Mouse (Mus musculus) thymus, adult 2 months (tissue): ENCODE results near the gene Slc22a14. TPM values are rescaled to one million over a fixed set of nuclear protein-coding genes. Genes with fewer than 3 reads are reported as not detected.
"Not testable (repeated sequence)": the region's sequence is repeated elsewhere in the genome, so short reads cannot be mapped to it uniquely, and the experiment has no call there.

Experiments
- DNase-seq: peaks from one replicate; pipeline ENCODE4 v3.0.0; 2021
- H3K27ac ChIP-seq: fragments of 200-500 bp; 2 replicates; pipeline ENCODE4 v1.5.1; 2012; ENCODE audit warnings: low read length, control low read depth; ENCODE audit not compliant: control insufficient read depth, insufficient read depth
- H3K27me3 ChIP-seq: fragments of 200-500 bp; 2 replicates; pipeline ENCODE4 v1.6.1; 2012; ENCODE audit warnings: mild to moderate bottlenecking, low read length, moderate library complexity, mixed read lengths; ENCODE audit not compliant: control insufficient read depth, insufficient read depth
- H3K36me3 ChIP-seq: fragments of 200-500 bp; 2 replicates; pipeline ENCODE4 v1.6.1; 2012; ENCODE audit warnings: mild to moderate bottlenecking, low read length, moderate library complexity; ENCODE audit not compliant: control insufficient read depth, insufficient read depth
- H3K4me1 ChIP-seq: fragments of 200-500 bp; replicated peaks from 2 replicates; pipeline ENCODE4 v1.6.1; 2012; ENCODE audit warnings: low read length; ENCODE audit not compliant: control insufficient read depth, insufficient read depth
- H3K4me3 ChIP-seq: fragments of 200-500 bp; 2 replicates; pipeline ENCODE4 v1.5.1; 2012; ENCODE audit warnings: mild to moderate bottlenecking, low read length, control low read depth, moderate library complexity; ENCODE audit not compliant: control insufficient read depth, insufficient read depth
- CTCF ChIP-seq: fragments of 200-500 bp; IDR thresholded peaks from 2 replicates; pipeline ENCODE4 v1.5.1; 2012; ENCODE audit warnings: mild to moderate bottlenecking, control low read depth, low read length, moderate library complexity, borderline replicate concordance; ENCODE audit not compliant: control insufficient read depth, poor library complexity, insufficient read depth; ENCODE audit errors: extremely low read depth
- POLR2A ChIP-seq: fragments of 200-500 bp; IDR thresholded peaks from 2 replicates; pipeline ENCODE4 v1.6.1; 2012; ENCODE audit warnings: mild to moderate bottlenecking, low read length, control low read depth, moderate library complexity; ENCODE audit not compliant: control insufficient read depth, poor library complexity, insufficient read depth; ENCODE audit errors: extremely low read depth
- WGBS: fragments of 180-500 bp; shearing (Covaris S2); methylation state at CpG from one replicate; pipeline ENCODE4 v1.1.7; 2018; 5-methylcytosine and 5-hydroxymethylcytosine counted together
- polyA plus RNA-seq: library from polyadenylated mRNA; depleted of rRNA; stranded (reverse); fragments of >200 nt; gene quantifications from 2 replicates; pipeline ENCODE4 v1.2.3, GENCODE M21; 2012

The Slc22a14 gene
- polyA plus RNA-seq, 1 experiment: 0.16 TPM

GRCm38 (mm10) chr9:119276321-119276720 is 89.0 kb downstream of the Slc22a14 start:
- Histone ChIP-seq H3K27me3 (no peaks in the 10 kb centered on the region), H3K36me3 (peaks cover 7% of the 10 kb centered on the region; the same call in 1 of the 2 replicates), H3K4me3 (no peak overlapping the region), H3K27ac (no peak overlapping the region), H3K4me1 (no peaks in the 10 kb centered on the region)
- DNase-seq: no peak
- 88% methylated on average over 7 of the region's 7 CpGs for WGBS
- no peak for TF ChIP-seq POLR2A
- no peak for TF ChIP-seq CTCF

GRCm38 (mm10) chr9:119274814-119275213 is 90.5 kb downstream of the Slc22a14 start:
- not testable (repeated sequence) for H3K4me3 ChIP-seq, H3K27ac ChIP-seq, DNase-seq, H3K27me3 ChIP-seq, H3K36me3 ChIP-seq, H3K4me1 ChIP-seq
- 92% methylated on average over 5 of the region's 5 CpGs for WGBS

- Histone ChIP-seq H3K27ac (no peak overlapping the region), H3K36me3 (peaks cover 16% of the 10 kb centered on the region), H3K27me3 (no peaks in the 10 kb centered on the region), H3K4me3 (no peak overlapping the region), H3K4me1 (no peaks in the 10 kb centered on the region)
- 99% methylated on average over 4 of the region's 4 CpGs for WGBS
- no peak for DNase-seq
- no peak for TF ChIP-seq CTCF
- no peak for TF ChIP-seq POLR2A
Observed at GRCm38 (mm10) chr9:119271496-119271895, 93.9 kb downstream of the Slc22a14 start.

- Histone ChIP-seq H3K36me3 (peaks cover 28% of the 10 kb centered on the region), H3K4me1 (no peaks in the 10 kb centered on the region), H3K27me3 (no peaks in the 10 kb centered on the region), H3K4me3 (no peak overlapping the region), H3K27ac (no peak overlapping the region)
- TF ChIP-seq POLR2A (no peak), CTCF (no peak)
- no peak for DNase-seq
- WGBS: 97% methylated on average over 11 of the region's 11 CpGs
Observed at GRCm38 (mm10) chr9:119268588-119269145, 96.7 kb downstream of the Slc22a14 start.

- Histone ChIP-seq H3K27ac (no peak overlapping the region), H3K4me3 (no peak overlapping the region), H3K36me3 (peaks cover 28% of the 10 kb centered on the region), H3K4me1 (no peaks in the 10 kb centered on the region), H3K27me3 (no peaks in the 10 kb centered on the region)
- DNase-seq: no peak
- WGBS: 93% methylated on average over 6 of the region's 6 CpGs
- TF ChIP-seq POLR2A: no peak
- no peak for TF ChIP-seq CTCF
Observed at GRCm38 (mm10) chr9:119268120-119268519, 97.2 kb downstream of the Slc22a14 start.

- H3K27me3 ChIP-seq: not testable (repeated sequence)
Observed at GRCm38 (mm10) chr9:119266121-119266395, 99.3 kb downstream of the Slc22a14 start.

GRCm38 (mm10) chr9:119265373-119266120 is 99.8 kb downstream of the Slc22a14 start:
- H3K4me1 ChIP-seq, H3K27me3 ChIP-seq, H3K4me3 ChIP-seq, DNase-seq, H3K27ac ChIP-seq: not testable (repeated sequence)
- H3K36me3 ChIP-seq: peaks cover 30% of the 10 kb centered on the region
- 94% methylated on average over 1 of the region's 1 CpGs for WGBS

More at GRCm38 (mm10) chr9:119266121-119266395, 99.3 kb downstream of the Slc22a14 start:
- 93% methylated on average over 5 of the region's 5 CpGs for WGBS
- peaks cover 30% of the 10 kb centered on the region for H3K36me3 ChIP-seq
- H3K27ac ChIP-seq, DNase-seq, H3K4me1 ChIP-seq, H3K4me3 ChIP-seq: not testable (repeated sequence)
